Mouse (Mus musculus) liver, embryonic 11.5 days (tissue): ENCODE results near the gene Gmppa. TPM values are rescaled to one million over a fixed set of nuclear protein-coding genes. Genes with fewer than 3 reads are reported as not detected.

Source experiments
- ATAC-seq: fragments of 200-750 bp; cut with Nextera tagmentation; replicated peaks from 2 replicates; pipeline ENCODE4 v1.8.0; 2017; ENCODE audit warnings: moderate number of reproducible peaks, mild to moderate bottlenecking, moderate TSS enrichment, moderate library complexity; ENCODE audit not compliant: low FRiP score
- DNase-seq: peaks from one replicate; pipeline ENCODE4 v3.0.0-alpha.2; 2017; ENCODE audit warnings: low spot score
- H3K27ac ChIP-seq: fragments of 300-500 bp; sonication (generic); 2 replicates; pipeline ENCODE4 v1.5.1; 2014; ENCODE audit warnings: mild to moderate bottlenecking, low read depth, low read length, control low read depth
- H3K27me3 ChIP-seq: fragments of 300-500 bp; sonication (generic); replicated peaks from 2 replicates; pipeline ENCODE4 v1.6.1; 2014; ENCODE audit warnings: low read length, mixed read lengths; ENCODE audit not compliant: control insufficient read depth, insufficient read depth
- H3K36me3 ChIP-seq: fragments of 300-500 bp; sonication (generic); 2 replicates; pipeline ENCODE4 v1.6.1; 2014; ENCODE audit warnings: mild to moderate bottlenecking, low read length, moderate library complexity, mixed read lengths; ENCODE audit not compliant: control insufficient read depth, insufficient read depth
- H3K4me1 ChIP-seq: fragments of 300-500 bp; sonication (generic); replicated peaks from 2 replicates; pipeline ENCODE4 v1.6.1; 2014; ENCODE audit warnings: low read length, mixed read lengths; ENCODE audit not compliant: control insufficient read depth, insufficient read depth
- H3K4me2 ChIP-seq: fragments of 300-500 bp; sonication (generic); 2 replicates; pipeline ENCODE4 v1.6.1; 2014; ENCODE audit warnings: mild to moderate bottlenecking, control low read depth, moderate library complexity
- H3K4me3 ChIP-seq: fragments of 300-500 bp; sonication (generic); 2 replicates; pipeline ENCODE4 v1.5.1; 2014; ENCODE audit warnings: low read depth, low read length, control low read depth
- H3K9ac ChIP-seq: fragments of 300-500 bp; sonication (generic); 2 replicates; pipeline ENCODE4 v1.6.1; 2014; ENCODE audit warnings: low read depth, low read length, control low read depth
- H3K9me3 ChIP-seq: fragments of 300-500 bp; sonication (generic); 2 replicates; pipeline ENCODE4 v1.6.1; 2016; ENCODE audit warnings: low read length, inconsistent platforms, mixed read lengths; ENCODE audit not compliant: control insufficient read depth
- WGBS: fragments of 180-500 bp; shearing (Covaris S2); extraction: QIAGEN DNeasy Blood & Tissue Kit; methylation state at CpG from one replicate; pipeline ENCODE4 v1.1.7; 2014; 5-methylcytosine and 5-hydroxymethylcytosine counted together
- polyA plus RNA-seq: library from polyadenylated mRNA; unstranded; fragments of >200 nt; fragmentation: Nextera tagmentation; extraction: Ambion mirVana; gene quantifications from 2 replicates; pipeline ENCODE4 v1.2.1, GENCODE M21; 2014

The Gmppa gene
- polyA plus RNA-seq, 1 experiment from 2014 or later, result 69.1 TPM

DNA sequence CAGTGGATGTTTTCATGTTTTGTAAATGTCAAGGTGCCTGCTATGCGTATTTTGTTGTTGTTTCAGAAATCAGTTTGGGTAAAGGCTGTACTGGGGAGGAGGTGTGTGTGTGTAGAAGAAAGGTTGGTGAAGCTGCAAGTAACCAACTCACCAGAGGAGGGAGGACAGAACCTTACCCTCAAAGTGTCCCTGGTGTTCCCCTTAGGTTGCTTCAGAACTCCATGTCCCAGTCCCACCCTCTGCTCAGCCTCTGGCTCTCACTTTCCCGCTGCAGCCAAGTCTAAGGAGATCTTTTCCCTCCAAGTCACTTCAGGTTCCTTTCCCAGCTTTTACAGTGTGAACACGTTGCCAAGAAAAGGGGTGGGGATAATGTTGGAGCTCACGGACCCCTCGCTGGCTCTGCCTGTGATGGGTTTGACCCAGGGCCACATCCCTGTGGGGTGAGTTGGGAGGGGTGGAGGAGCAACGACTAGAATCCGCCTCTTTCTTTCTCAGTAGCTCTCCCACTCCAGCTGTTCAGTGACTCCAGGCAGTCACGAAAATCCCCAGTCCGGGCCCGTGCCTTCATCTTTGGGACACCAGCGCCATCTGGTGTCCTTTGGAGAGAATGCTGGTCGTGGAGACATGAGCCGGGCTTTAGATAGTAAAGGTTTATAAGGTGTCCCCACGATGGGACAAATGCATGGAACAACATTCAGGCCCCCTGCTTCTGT lies 31.6 kb downstream of the Gmppa start:
- H3K27ac ChIP-seq, result no peak overlapping the region
- H3K27me3 ChIP-seq, result peaks cover 50% of the 10 kb centered on the region
- peaks cover 26% of the 10 kb centered on the region for H3K4me1 ChIP-seq
- DNase-seq, result peak; percentile 78
- H3K36me3 ChIP-seq, result no peaks in the 10 kb centered on the region
- no peaks in the 10 kb centered on the region for H3K9me3 ChIP-seq
- peak; percentile 19 for ATAC-seq
- H3K4me2 ChIP-seq, result peak overlapping the region; percentile 12; the same call in 1 of the 2 replicates
- 9% methylated on average over 14 of the region's 14 CpGs for WGBS
- no peak overlapping the region for H3K4me3 ChIP-seq
- no peak overlapping the region for H3K9ac ChIP-seq

DNA sequence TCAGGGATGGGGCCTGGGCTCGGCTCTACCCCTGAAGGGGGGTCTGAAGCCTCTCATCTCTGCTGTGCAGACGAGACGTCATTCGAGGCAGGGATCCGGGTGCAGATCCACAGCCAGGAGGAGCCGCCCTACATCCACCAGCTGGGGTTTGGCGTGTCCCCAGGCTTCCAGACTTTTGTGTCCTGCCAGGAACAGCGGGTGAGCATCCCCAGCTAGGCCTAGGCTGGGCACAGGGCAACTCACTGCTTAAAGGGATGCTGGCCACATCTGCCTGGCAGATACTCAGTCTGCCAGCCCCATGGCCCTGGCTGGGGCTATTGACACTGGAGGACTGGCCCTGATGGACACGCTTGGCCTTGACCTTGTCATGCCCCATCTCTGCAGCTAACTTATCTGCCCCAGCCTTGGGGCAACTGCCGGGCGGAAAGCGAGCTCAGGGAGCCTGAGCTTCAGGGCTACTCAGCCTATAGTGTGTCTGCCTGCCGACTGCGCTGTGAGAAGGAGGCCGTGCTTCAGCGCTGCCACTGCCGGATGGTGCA lies 33.6 kb downstream of the Gmppa start:
- Histone ChIP-seq H3K27me3 (peaks cover 53% of the 10 kb centered on the region), H3K9me3 (no peaks in the 10 kb centered on the region), H3K4me3 (no peak overlapping the region), H3K27ac (no peak overlapping the region), H3K36me3 (no peaks in the 10 kb centered on the region), H3K4me2 (no peak overlapping the region), H3K9ac (no peak overlapping the region), H3K4me1 (peaks cover 7% of the 10 kb centered on the region)
- no peak for DNase-seq
- no peak for ATAC-seq
- 79% methylated on average over 17 of the region's 17 CpGs for WGBS

DNA sequence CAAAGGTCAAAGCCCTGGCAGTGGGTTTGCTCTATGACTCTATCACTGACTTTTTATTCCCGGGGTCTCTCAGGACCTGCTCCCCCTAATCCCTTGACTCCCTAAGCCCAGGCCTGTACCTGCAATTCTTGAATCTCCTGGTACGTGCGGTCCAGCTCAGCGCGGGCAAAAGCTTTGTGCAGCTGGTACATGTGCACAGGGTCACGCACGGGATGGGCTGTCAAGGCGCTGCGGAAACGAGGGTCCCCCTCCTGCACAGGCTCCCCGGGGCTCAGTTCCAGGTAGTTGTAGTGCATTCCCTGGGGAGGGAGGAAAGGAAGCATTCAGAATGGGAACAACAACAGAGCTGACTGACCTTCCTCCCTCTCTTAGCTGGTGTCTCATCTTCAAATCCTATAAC lies 40.7 kb downstream of the Gmppa start:
- Histone ChIP-seq H3K4me1 (peaks cover 14% of the 10 kb centered on the region), H3K9ac (no peak overlapping the region), H3K27ac (no peak overlapping the region), H3K27me3 (peaks cover 49% of the 10 kb centered on the region), H3K4me3 (no peak overlapping the region), H3K9me3 (no peaks in the 10 kb centered on the region), H3K36me3 (peaks cover 12% of the 10 kb centered on the region), H3K4me2 (no peak overlapping the region)
- 92% methylated on average over 11 of the region's 11 CpGs for WGBS
- no peak for ATAC-seq
- no peak for DNase-seq

DNA sequence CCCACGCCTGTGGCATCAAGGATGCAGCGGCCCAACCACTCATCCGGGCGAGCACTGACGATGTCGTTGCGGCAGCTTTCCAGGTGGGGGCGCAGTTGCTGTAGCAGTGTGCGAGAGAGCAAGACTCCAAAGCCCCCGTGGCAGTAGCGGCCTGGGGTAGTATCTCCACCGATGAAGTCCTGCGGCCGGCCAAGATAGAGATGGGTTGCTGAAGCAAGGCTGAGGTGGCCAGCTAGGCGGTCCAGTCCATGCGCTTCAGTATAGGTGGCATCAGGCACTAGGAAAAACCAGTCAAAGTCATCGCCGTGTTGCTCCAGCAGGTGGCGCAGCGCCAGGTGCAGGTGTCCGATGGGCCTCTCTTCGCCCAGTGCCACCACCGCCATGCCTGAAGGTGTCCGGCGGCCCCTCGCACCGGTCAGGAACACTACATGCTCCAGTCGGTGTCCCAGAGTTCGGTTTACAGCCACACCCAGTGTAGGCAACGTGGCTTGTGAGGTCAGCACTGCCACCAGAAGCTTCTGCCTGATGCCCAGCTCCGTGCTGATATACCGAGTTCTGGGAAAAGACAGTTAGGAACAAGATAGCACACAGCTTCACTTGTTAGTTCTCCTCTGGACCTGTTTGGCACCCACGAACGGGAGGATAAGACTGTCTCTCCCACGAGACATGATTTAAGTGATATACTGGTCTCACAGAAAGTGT lies 41.7 kb downstream of the Gmppa start:
- peak overlapping the region; percentile 95 for H3K4me2 ChIP-seq
- H3K27me3 ChIP-seq, result peaks cover 54% of the 10 kb centered on the region
- peak overlapping the region; percentile 20; the same call in 1 of the 2 replicates for H3K4me3 ChIP-seq
- no peaks in the 10 kb centered on the region for H3K9me3 ChIP-seq
- WGBS, result 10% methylated on average over 35 of the region's 35 CpGs
- DNase-seq (peak; percentile 84), ATAC-seq (peak; percentile 21; the same call in 1 of the 2 replicates)
- H3K36me3 ChIP-seq, result peaks cover 12% of the 10 kb centered on the region
- H3K27ac ChIP-seq, result no peak overlapping the region
- no peak overlapping the region for H3K9ac ChIP-seq
- H3K4me1 ChIP-seq, result peaks cover 14% of the 10 kb centered on the region

DNA sequence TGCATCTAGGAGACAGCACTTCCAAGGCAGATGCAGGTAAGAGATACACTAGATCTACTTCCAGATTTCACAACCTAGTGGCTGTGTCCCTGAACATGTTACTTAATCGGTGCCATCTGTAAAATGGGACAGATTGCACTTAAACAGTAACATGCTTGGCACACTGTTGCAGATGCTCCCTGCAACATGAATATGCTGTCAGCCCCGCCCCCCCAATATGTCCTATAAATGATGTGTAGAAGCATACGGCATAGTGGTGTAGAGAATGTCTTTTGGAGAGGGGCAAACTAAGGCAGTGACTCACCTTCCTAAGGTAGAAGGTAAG lies 42.2 kb downstream of the Gmppa start:
- Histone ChIP-seq H3K4me1 (peaks cover 14% of the 10 kb centered on the region), H3K9me3 (no peaks in the 10 kb centered on the region), H3K27me3 (peaks cover 57% of the 10 kb centered on the region), H3K27ac (no peak overlapping the region), H3K4me2 (peak overlapping the region; percentile 95), H3K36me3 (peaks cover 12% of the 10 kb centered on the region), H3K9ac (no peak overlapping the region), H3K4me3 (peak overlapping the region; percentile 78)
- DNase-seq (no peak), ATAC-seq (no peak)
- WGBS, result 44% methylated on average over 3 of the region's 3 CpGs

DNA sequence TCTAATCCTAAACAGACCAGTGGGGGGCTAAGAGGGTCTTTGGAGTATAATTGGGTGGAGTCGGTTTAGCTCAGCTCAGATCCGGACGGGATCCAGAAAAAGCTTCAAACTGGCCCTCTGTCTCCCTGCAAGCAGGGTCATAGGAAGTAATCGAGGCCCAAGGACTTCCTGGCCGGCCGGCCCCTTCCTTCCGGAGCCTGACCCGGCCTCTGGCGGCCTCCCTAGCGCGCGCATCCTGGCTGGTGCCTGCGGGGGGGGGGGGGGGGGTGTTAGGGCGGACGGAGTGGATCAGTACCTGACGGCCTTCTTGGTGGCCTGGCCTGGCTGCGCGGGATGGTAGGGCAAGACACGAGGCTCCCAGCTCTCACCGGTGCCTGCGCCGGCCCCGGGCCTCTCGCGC lies 42.8 kb downstream of the Gmppa start:
- Histone ChIP-seq H3K4me2 (peak overlapping the region; percentile 95), H3K4me1 (peaks cover 14% of the 10 kb centered on the region), H3K36me3 (peaks cover 12% of the 10 kb centered on the region), H3K27ac (peak overlapping the region; percentile 53; the same call in 1 of the 2 replicates), H3K9ac (peak overlapping the region; percentile 74), H3K4me3 (peak overlapping the region; percentile 78), H3K27me3 (peaks cover 63% of the 10 kb centered on the region), H3K9me3 (no peaks in the 10 kb centered on the region)
- under 1% methylated on average over 16 of the region's 25 CpGs for WGBS
- ATAC-seq (no peak; the same call in none of the 2 replicates), DNase-seq (no peak)

DNA sequence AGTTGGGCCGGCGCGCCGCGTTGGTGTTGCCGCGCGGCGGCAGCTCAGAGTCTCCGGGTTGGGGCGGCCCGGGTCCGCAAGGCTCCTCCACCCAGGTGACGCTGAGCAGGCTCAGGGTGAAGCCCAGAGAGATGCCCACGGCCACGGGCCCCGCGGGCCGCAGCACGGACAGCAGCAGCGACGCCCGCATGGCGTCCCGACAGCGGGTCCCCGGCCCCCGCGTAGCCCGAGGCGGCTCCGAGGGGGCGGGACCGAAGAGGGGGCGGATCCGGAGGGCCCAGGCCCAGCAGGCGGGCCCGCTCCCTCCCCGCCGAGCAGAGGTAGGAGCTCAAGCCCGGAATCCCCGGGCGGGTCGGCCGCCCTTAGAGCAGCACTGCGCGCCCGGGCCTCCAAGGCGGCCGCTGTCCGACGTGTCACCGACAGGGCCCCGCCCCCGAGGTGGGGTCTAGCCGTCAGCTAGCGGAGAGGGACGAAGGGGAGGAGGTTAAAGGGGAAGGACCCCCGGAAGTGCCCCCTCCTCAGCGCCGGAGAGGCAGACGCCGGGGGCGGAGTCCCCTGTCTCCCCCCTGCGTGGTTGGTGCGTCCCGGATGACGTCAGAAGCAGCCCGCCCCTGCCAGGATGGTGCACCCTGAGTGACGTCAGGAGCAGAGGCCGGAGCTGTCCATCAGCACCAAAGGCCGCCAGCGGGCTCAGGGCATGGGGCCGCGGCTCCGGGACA lies 43.3 kb downstream of the Gmppa start, which contains the start of the genes Chpf and Tmem198:
Gene Chpf, minus strand, starts transcription at position 392 of the 719 bp plus-strand sequence.
Gene Tmem198, plus strand, starts transcription at position 617 of the 719 bp plus-strand sequence.
- peak; percentile 91 for ATAC-seq
- WGBS, result under 1% methylated on average over 74 of the region's 76 CpGs
- H3K27me3 ChIP-seq, result peaks cover 68% of the 10 kb centered on the region
- no peaks in the 10 kb centered on the region for H3K9me3 ChIP-seq
- H3K4me3 ChIP-seq, result peak within 1 kb of the TSS; percentile 78
- peak; percentile 98 for DNase-seq
- H3K36me3 ChIP-seq, result peaks cover 12% of the 10 kb centered on the region
- peak within 1 kb of the TSS; percentile 95 for H3K4me2 ChIP-seq
- H3K9ac ChIP-seq, result peak within 1 kb of the TSS; percentile 74
- peak within 1 kb of the TSS; percentile 53; the same call in 1 of the 2 replicates for H3K27ac ChIP-seq
- peaks cover 14% of the 10 kb centered on the region for H3K4me1 ChIP-seq

DNA sequence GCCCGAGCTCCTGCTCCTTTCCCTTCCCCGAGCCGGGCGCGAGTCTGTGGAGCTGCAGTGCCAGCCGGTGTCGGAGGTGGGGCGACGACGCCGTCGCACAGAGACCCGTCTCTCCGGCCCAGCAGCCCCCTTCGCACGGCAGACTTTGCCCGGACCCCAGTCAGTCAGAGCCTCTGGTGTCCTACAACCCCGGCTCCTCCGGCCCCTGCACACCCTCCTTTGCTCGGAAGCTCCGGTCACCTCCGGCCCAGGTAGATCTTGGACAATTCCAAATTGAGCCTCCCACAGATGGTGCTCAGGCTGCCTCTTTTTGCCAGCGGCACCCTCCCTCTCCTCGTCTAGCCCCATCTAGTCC lies 43.9 kb downstream of the Gmppa start:
- Histone ChIP-seq H3K27me3 (peaks cover 74% of the 10 kb centered on the region), H3K4me1 (peaks cover 14% of the 10 kb centered on the region), H3K4me3 (peak overlapping the region; percentile 78), H3K36me3 (peaks cover 12% of the 10 kb centered on the region), H3K27ac (no peak overlapping the region), H3K4me2 (peak overlapping the region; percentile 95), H3K9me3 (no peaks in the 10 kb centered on the region), H3K9ac (no peak overlapping the region)
- no peak for ATAC-seq
- WGBS, result 3% methylated on average over 20 of the region's 24 CpGs
- DNase-seq, result no peak
